Mouse (Mus musculus): Measurements from ENCODE around the gene C77080.

C77080 gene

DNA sequence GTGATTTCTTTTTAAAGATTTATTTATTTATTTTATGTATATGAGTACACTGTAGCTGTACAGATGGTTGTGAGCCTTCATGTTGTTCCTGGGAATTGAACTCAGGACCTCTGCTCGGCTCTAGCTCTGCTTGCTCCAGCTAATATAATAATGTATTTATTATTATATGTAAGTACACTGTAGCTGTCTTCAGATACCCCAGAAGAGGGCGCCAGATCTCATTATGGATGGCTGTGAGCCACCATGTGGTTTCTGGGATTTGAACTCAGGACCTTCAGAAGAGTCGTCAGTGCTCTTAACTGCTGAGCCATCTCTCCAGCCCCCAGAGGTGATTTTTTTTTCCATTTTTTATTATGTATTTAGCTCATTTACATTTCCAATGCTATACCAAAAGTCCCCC lies 48.7 kb downstream of the C77080 start:
- peak; percentile 31 to 64 for DNase-seq

DNA sequence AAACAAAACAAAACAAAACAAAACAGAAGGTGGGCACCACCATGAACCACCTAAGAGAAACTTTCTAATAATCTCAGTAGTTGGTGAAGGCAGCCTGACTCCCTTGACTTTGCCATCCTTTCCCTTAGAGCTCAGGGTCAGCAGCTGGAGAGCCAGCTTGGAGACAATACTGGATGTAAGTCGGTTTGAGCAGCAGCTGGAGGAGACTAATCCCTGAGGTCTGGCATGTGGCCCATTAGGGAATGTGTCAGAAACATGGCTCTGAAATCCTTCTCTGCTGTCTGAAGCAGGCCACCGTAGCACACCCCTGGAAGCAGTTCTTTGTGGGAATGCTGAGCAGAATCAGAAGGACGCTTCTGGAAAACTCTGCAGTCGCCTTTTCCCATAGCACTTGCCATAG lies 49.7 kb downstream of the C77080 start:
- no peak for DNase-seq

DNA sequence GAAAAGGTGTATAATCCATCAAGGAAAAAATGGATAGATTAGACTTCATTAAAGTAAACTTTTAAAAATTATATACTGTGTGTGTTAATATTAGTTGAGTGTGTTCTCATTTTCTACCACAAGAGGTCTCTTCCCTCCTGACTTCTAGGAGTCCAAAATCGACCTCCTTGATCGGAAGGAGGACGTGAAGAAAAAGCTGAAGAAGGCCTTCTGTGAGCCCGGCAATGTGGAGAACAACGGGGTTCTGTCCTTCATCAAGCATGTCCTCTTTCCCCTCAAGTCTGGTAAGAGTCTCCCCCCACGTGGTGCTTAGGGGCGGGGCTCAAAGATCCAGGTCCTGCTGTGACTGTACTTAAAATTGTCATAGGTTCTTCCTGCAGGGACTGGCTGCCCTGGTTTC lies 51.7 kb downstream of the C77080 start:
- DNase-seq = no peak

DNA sequence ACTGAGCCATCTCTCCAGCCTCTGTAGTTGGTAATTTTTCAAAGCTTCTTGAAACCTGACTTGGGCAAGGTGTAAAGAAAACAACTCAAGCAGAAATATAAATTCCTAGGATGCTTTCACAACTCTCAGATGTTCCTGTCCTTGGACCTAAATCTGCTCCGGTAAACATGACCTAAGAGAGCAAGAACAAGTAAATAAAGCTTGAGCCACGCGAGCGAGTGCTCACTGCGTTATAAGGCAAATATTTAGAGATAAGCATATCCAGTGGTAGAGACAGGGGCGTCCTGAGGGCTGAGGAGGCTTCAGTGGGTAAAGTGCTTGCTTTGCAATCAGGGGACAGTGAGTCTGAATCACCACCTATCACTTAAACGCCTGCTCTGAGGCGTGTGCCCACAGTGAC lies 54.4 kb downstream of the C77080 start:
- DNase-seq = no peak

DNA sequence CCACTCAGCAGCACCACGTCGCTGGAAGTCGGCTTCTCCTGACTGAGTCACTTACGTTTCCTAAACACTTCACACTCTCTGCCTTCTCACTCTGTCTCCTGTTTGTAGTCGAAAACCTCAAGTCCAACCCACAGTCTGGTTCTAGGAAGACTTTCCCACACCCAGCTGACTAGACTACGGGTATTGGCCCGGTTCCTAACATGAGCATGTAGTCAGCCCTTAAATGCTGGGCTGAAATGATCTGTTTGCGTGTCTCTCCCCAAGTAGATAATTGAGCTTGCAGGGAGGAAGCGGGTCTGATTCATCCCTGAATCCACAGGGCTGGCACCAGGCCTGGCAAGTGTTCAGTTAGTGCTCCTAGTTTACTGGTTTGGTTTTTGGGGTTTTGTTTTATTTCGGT lies 56.5 kb downstream of the C77080 start:
- DNase-seq = no peak

DNA sequence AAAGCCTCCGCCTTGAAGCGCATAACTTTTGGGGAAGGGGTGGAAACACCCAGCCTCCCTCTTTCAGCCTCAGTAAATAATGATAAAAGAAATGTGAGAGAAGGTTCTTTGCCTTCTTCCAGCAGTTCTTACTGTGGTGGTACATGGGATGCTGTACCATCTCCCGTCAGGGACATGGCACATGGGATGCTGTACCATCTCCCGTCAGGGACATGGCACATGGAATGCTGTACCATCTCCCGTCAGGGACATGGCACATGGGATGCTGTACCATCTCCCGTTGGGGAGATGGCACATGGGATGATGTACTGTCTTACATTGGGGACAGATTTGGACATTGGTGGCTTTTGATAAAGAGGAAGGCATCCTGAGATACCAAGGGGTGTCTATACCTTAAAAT lies 63.7 kb downstream of the C77080 start:
- no peak for DNase-seq

DNA sequence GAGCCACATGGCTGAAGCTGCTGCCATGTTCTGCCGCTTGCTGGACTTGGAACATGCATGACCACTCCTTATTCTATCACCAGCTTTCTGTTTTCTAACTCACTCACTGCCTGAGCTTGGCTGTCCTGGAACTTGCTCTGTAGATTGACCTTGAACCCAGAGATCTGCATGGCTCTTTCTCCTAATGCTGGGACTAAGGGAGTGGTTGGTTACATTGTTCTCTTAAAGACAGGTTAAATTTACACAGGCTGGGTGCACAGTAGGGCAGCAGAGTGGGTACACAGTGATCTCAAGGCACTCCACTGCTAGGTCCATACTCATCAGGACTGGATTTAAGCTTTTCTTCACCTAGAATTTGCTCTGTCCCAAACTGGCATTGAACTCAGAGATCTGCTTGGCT lies 66.9 kb downstream of the C77080 start:
- no peak for DNase-seq

DNA sequence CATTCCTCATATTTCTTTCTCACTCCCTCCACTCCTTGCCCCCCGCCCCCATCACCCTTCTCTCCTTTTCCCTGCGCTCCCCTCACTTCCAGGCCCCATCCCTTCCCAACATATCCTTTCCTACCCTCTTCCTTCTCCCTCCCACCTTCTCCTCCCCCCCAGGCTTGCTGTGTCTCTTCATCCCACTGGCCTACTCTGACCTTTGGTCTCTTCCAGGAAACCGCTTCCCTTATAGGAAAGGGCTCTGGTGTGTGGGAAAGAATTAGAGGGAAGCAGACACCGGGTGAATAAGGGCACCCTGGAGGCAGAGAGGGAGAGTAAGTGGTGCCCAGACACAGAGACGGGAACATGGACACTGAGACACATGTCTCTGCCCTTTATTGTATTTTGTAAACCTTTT lies 69.5 kb downstream of the C77080 start:
- peak in 1 of 2 experiments; percentile 14 for DNase-seq

DNA sequence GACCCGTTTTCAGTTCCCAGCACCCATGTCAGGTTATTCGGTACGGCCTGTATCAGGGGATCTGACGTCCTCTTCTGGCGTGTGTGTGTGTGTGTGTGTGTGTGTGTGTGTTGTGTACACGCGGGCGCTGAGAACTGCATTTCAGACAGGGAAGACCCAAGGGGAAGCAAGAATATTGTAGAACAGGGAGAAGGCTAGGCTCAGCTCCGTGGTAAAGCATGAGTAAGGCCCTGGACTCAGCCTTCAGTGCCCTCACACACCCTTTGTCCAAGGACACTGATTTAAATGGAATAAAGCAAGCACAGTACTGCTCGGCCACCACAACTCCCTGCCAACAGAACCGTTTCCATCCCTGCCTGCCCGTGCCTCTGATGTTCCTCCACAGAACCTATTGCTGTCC lies 70.7 kb downstream of the C77080 start:
- DNase-seq = peak in 1 of 2 experiments; percentile 39

DNA sequence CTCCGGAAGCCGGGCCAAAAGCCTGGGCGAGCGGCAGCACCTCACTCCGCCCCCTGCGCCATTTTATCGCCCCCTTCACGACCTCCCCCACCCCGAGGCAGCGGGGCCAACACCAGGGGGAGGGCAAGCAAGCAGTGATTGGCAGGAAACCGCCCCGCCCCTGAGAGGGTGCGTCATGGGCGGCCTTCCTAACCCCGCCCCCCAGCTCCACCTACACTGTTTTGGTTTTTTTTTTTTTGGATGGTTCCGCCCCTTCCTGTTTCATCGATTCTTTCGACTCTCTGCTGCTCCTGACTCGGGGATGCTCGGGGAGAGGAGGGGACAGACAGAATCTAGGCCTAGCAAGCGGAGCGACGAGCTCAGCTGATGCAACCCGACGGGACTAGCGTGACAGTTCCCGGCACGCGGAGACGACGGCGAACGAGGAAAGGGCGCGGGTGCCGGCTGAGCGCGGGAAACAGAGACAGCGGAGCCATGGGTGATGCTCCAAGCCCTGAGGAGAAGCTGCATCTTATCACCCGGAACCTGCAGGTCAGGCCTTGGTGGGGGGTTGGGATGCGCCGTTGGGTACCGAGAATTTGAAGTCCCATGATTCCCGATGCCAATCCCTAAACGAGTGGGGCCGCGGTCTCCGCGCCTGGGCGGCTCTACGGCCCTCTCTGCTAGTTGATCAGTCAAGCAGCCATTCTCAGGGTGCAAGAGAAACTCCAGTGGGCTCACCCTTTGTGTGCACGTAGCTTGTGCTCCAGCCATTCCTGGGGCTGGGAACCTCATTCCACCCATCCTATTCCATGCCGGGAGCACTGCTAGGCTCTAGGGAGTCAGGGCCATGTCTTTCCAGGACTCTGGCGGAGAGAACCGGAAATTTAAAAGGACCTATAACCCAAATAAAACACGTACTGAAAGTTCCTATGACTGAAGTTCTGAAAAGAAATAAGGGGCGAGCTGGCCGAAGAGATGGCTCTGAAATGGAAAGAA lies 71.4 kb downstream of the C77080 start, which contains the start of the genes S100pbp and Yars:
TSS of gene S100pbp (minus strand) at position 186 of the 978 bp plus-strand sequence.
TSS of gene Yars (plus strand) at position 219 of the 978 bp plus-strand sequence.
- DNase-seq = peak; percentile 99

DNA sequence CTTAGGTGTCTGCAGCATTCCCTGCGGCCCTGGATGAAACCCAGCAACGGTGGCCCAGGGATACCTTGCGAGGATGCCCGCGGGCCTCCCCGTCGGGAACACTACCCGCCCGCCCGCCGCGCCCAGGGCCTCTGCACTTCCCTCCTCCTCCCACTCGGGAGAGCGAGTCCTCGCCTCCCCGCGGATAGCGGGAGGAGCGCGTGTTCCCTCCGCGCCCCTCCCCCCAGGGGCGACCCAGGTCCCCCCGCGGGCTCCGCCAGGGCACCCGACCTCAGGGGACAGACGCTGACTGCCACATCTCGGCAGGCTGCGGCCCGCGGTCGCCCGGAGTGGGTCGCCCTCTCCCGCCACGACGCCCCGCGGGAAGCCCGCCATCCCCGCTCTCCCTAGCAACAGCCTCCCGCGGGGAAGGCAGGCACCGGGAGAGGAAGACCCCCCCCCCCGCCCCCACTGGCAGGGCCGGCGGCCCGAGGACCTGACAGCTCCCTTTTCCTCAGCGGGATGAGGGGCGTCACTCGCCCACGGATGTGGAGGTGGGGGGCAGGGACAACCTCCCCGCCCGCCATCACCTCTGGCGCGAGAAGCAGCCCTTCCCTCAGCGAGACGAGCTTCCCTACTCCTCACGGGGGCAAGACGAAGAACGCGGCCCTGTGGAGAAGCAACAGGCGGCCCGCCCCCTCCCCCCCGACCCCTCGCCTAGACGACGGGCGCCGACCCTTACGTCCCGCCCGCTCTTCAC lies 72.2 kb downstream of the C77080 start:
- peak; percentile 29 to 66 for DNase-seq

DNA sequence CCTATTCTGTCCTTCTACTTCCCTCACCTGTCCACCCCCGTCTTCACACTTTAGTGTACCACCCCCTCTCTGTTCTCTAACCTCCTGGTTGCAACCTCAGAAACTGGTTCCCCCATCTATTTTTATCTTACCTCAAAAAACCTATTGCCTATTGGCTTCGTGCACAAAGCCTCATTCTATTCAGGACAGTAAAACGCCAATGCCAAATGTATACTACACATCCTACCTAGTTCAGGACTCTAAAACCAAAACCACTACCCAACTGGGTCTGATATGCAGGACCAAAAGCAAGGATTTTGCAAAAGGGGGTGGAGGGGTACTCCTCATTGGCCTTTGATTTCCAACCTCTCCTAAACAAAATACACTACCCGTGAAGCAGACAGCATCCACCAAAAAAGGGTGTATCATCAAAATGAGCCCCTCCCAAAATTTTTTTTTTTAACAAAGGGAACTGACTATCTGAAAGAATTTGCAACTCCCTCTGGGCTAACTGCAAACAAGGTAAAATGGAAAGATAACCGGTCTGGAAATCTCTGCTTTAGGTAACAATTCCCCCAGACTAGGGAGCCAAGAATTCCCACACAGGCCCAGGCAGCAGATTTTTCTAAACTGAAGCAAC lies 73.1 kb downstream of the C77080 start:
- no peak for DNase-seq

DNA sequence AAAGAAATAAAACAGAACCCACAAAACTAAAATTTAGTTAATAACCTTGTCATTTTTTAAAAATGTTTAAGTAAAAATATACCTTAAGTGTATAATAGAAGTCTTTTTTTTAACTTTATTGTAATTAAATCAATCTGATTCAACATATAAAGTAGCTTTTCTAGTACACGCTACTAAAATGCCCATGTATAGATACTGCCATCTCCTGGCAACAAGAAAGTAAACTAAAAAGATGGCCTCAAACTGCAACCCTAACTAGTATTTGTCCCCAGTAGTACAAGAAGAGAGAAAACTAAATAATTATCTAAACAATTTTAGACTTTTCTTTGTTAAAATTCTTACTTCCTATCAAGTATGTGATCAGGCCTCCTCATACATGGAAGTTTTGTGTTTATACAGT lies 81.6 kb downstream of the C77080 start:
- no peak for DNase-seq

DNA sequence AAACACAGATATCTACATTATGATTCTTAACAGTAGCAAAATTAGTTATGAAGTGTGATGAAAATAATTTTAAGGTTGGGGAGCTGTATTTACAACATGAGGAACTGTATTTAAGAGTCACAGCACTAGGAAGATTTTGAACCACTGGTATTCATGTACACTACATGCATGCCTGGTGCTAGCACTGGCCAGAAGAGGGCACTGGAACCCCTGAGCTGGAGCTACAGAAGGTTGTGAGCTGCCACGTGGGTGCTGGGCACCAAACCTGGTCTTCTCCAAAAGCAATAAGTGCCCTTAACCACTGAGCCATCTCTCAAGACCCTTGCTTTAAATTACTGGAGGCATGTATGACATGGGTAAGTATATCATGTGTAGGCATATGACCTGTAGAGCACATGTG lies 88.7 kb downstream of the C77080 start:
- DNase-seq = peak in 1 of 2 experiments; percentile 18
